Comparison of ENCODE assay signal across 23 mouse cellular contexts in genomic region chr7:36322181-36322580, GRCm38 (mm10).
"Had no signal": no experiment of that assay in that cellular context is flagged by ENCODE, and none has a peak within 500 bp of the region (broad histone marks: within the 10 kb centered on the region; RNA-seq: fewer than 3 reads in every experiment).

No protein-coding gene starts in this region.

- H3K27me3 ChIP-seq: heart, embryonic 13.5 days; heart, embryonic 15.5 days; hindbrain, embryonic 13.5 days; hindbrain, embryonic 15.5 days; limb, embryonic 13.5 days; limb, embryonic 15.5 days; liver, embryonic 12.5 days had no signal

- H3K27ac ChIP-seq: heart, embryonic 13.5 days; heart, embryonic 15.5 days; hindbrain, embryonic 13.5 days; hindbrain, embryonic 15.5 days; hindbrain, postnatal 0 days; limb, embryonic 13.5 days; limb, embryonic 15.5 days; liver, embryonic 12.5 days; liver, embryonic 14.5 days had no signal

- H3K4me3 ChIP-seq: heart, embryonic 13.5 days; heart, embryonic 15.5 days; hindbrain, embryonic 13.5 days; hindbrain, embryonic 15.5 days; limb, embryonic 13.5 days; limb, embryonic 15.5 days; liver, embryonic 12.5 days had no signal

- H3K9me3 ChIP-seq: heart, embryonic 15.5 days; hindbrain, embryonic 13.5 days; hindbrain, embryonic 15.5 days; limb, embryonic 13.5 days; limb, embryonic 15.5 days had no signal

- H3K4me1 ChIP-seq: hindbrain, embryonic 15.5 days; liver, embryonic 12.5 days had no signal

- H3K36me3 ChIP-seq: heart, embryonic 13.5 days; heart, embryonic 15.5 days; hindbrain, embryonic 13.5 days; hindbrain, embryonic 15.5 days; limb, embryonic 13.5 days; limb, embryonic 15.5 days; liver, embryonic 12.5 days had no signal

- DNase-seq: forebrain, postnatal 0 days; gastrocnemius, postnatal 14 days; gastrocnemius, postnatal 36 days; heart, adult 11 months; heart, postnatal 14 days; heart, postnatal 36 days; kidney, adult 8-10 months; kidney, postnatal 10 days; kidney, postnatal 25 days; layer of hippocampus, adult 9-11 months; layer of hippocampus, postnatal 36 days; left cerebral cortex, postnatal 4 days had no signal

- ATAC-seq: forebrain, postnatal 0 days; hindbrain, postnatal 0 days; intestine, embryonic 16.5 days; liver, embryonic 12.5 days had no signal

- H3K9ac ChIP-seq: forebrain, postnatal 0 days; heart, embryonic 13.5 days; heart, embryonic 15.5 days; hindbrain, embryonic 13.5 days; hindbrain, embryonic 15.5 days; limb, embryonic 13.5 days; limb, embryonic 15.5 days; liver, embryonic 12.5 days; liver, embryonic 14.5 days had no signal

- H3K4me2 ChIP-seq: heart, embryonic 11.5 days; heart, embryonic 13.5 days; heart, embryonic 15.5 days; hindbrain, embryonic 13.5 days; hindbrain, embryonic 15.5 days; limb, embryonic 13.5 days; limb, embryonic 15.5 days; liver, embryonic 12.5 days had no signal
